Mouse (Mus musculus): ENCODE results near the gene Kif1a.

Kif1a gene

GRCm38 (mm10) chr1:93026600-93026999 lies 75.2 kb downstream of the Kif1a start:
- no peak for DNase-seq (ENCODE audit: low read depth, low spot score)

GRCm38 (mm10) chr1:93020602-93021001 lies 81.1 kb downstream of the Kif1a start:
- no peak for DNase-seq (ENCODE audit: low read depth, low spot score)

GRCm38 (mm10) chr1:93018716-93019115 lies 83.0 kb downstream of the Kif1a start:
- no peak for DNase-seq (ENCODE audit: low read depth, low spot score)

- no peak for DNase-seq (ENCODE audit: low read depth, low spot score)
These were observed 86.6 kb downstream of the Kif1a start for GRCm38 (mm10) chr1:93015136-93015535.

- DNase-seq (ENCODE audit: low read depth, low spot score) = peak; percentile 21
These were observed 87.3 kb downstream of the Kif1a start for GRCm38 (mm10) chr1:93014460-93014859.

- no peak for DNase-seq (ENCODE audit: low read depth, low spot score)
These were observed 88.4 kb downstream of the Kif1a start for GRCm38 (mm10) chr1:93013367-93013766.

GRCm38 (mm10) chr1:93012103-93012585 lies 89.6 kb downstream of the Kif1a start:
- DNase-seq (ENCODE audit: low read depth, low spot score) = no peak

- DNase-seq (ENCODE audit: low read depth, low spot score) = no peak
These were observed 91.0 kb downstream of the Kif1a start for GRCm38 (mm10) chr1:93010731-93011130.

GRCm38 (mm10) chr1:93009196-93009595 lies 92.6 kb downstream of the Kif1a start:
- no peak for DNase-seq (ENCODE audit: low read depth, low spot score)

- DNase-seq (ENCODE audit: low read depth, low spot score) = no peak
These were observed 95.7 kb downstream of the Kif1a start, which contains the start of gene Aqp12 for GRCm38 (mm10) chr1:93006061-93006460. Aqp12 (plus strand) TSS chr1:93006334.

- DNase-seq (ENCODE audit: low read depth, low spot score) = no peak
These were observed 108.9 kb downstream of the Kif1a start for GRCm38 (mm10) chr1:92992880-92993279.

- DNase-seq (ENCODE audit: low read depth, low spot score) = no peak
These were observed 109.4 kb downstream of the Kif1a start for GRCm38 (mm10) chr1:92992214-92992855.

GRCm38 (mm10) chr1:92989891-92990290 lies 111.9 kb downstream of the Kif1a start:
- DNase-seq (ENCODE audit: low read depth, low spot score) = no peak

GRCm38 (mm10) chr1:92988894-92989293 lies 112.9 kb downstream of the Kif1a start:
- DNase-seq (ENCODE audit: low read depth, low spot score) = no peak

GRCm38 (mm10) chr1:92984999-92985398 lies 116.8 kb downstream of the Kif1a start:
- DNase-seq (ENCODE audit: low read depth, low spot score) = no peak

- no peak for DNase-seq (ENCODE audit: low read depth, low spot score)
These were observed 118.7 kb downstream of the Kif1a start for GRCm38 (mm10) chr1:92982931-92983605.

- no peak for DNase-seq (ENCODE audit: low read depth, low spot score)
These were observed 120.5 kb downstream of the Kif1a start for GRCm38 (mm10) chr1:92981056-92981845.

- no peak for DNase-seq (ENCODE audit: low read depth, low spot score)
These were observed 122.6 kb downstream of the Kif1a start for GRCm38 (mm10) chr1:92979073-92979602.

- no peak for DNase-seq (ENCODE audit: low read depth, low spot score)
These were observed 123.1 kb downstream of the Kif1a start for GRCm38 (mm10) chr1:92978645-92979044.

GRCm38 (mm10) chr1:92976141-92976566 lies 125.6 kb downstream of the Kif1a start:
- no peak for DNase-seq (ENCODE audit: low read depth, low spot score)

GRCm38 (mm10) chr1:92972854-92973253 lies 128.9 kb downstream of the Kif1a start:
- DNase-seq (ENCODE audit: low read depth, low spot score) = no peak
